Mouse (Mus musculus) olfactory bulb, adult 2 months (tissue): ENCODE data around the gene Olfr1420.

Source experiments
- CTCF ChIP-seq: fragments of 200-500 bp; IDR thresholded peaks from 2 replicates; pipeline ENCODE4 v1.5.1; 2012; ENCODE audit warnings: low read depth, mild to moderate bottlenecking, low read length, moderate library complexity; ENCODE audit not compliant: insufficient read depth
- POLR2A ChIP-seq: fragments of 200-500 bp; IDR thresholded peaks from 2 replicates; pipeline ENCODE4 v1.6.1; 2012; ENCODE audit warnings: mild to moderate bottlenecking, low read depth, low read length, moderate library complexity; ENCODE audit not compliant: insufficient read depth

DNA sequence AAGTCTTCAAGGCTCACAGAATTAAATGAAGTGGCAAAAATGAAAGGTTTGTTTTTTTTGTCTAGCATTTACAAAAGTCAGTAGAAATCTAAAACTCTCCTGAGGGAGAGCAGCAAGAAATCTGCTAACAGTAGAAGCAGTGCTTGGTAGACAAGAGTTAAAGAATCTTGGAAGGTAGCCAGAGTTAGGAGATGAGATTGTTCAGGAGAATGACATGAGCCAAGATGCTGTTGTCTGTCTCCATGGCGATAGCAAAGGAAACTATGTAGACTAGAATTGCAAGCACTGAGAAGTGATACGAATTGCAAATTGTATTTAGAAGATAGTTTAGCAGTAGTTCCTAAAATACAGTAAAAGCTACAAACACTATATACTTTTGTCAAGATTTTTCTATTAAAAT lies 29.4 kb downstream of the Olfr1420 start:
- TF ChIP-seq CTCF (no peak), POLR2A (no peak)
